Mouse (Mus musculus) spleen, embryonic (tissue): Measurements from ENCODE around the gene 2700049A03Rik.

Source experiments
- CTCF ChIA-PET: fragments of 350-600 bp; sonication (Branson Sonifier 250); formaldehyde crosslinking; loops from one replicate; lab custom pipeline; 2022; lab: Charles Lee

2700049A03Rik gene

DNA sequence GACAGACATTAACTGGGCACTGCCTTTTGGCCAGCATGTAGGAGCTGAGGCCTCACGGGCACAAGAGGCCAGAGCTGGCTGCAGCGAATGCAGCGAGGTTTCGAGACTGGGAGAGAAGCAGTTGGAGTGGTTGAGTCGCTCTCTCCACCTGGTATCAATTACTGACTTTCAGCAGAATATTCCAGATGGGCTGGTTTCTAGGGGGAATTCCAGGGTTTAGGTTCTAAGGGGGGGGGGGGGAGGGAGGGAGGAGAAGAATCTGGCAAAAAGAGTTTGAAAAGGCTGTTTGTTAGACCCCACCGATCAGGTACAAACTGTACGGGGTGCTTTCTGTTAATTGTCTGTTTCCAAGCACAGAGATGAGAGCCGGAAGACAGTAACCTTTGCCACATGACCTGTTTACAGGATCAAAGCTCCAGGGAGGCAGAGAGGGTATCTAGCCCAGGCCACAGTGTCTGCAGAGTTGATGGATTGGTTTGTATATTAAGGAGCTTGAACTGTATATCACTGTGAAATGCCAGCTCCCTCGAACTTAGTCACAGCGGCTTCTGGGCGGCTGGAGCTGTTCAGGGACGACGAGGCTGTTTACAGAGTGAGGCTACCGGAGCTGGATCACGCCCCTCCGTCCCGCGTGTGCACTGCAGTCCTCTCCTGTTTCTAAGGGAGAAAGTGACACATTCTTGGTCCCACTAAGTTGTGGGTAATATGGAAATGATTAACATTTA is 121.7 kb downstream of the 2700049A03Rik start:
- CTCF ChIA-PET = no interaction called here

DNA sequence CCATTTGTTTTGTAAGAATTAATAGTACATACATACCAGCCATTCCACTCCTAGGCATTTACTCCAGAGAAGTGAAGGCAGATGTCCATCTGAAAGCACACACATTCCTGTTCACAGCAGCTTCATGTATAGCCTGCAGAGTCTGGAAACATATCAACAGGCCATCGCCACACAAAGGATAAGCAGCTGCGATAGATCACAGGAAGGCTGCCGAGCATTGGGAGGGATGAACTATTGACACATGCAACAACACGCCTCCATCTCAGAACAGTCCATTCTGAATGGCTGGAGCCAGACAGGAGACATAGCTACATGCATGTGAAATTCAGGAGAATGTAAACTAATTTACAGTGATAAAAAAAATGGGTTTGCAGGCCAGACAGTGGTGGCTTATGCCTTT is 127.6 kb downstream of the 2700049A03Rik start:
- CTCF ChIA-PET = no interaction called here

DNA sequence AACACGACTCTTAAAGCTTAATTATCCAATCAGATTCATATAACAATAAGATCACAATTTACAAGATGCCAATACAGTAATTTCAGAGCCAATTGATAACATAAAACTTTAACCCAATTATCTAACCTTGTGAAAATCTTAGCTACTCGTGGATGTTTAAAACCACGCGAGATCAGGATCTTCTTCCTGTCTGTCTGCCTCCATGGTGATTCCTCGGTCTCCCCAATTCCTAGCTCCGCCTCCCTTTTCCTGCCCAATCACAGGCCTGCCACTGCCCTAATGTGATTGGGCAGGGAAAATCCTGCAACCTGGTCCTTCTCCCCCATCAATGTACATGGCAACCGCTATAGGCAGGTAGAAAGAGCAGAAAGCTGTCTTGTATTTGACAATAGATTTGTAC is 132.7 kb downstream of the 2700049A03Rik start:
- CTCF ChIA-PET = no interaction called here

DNA sequence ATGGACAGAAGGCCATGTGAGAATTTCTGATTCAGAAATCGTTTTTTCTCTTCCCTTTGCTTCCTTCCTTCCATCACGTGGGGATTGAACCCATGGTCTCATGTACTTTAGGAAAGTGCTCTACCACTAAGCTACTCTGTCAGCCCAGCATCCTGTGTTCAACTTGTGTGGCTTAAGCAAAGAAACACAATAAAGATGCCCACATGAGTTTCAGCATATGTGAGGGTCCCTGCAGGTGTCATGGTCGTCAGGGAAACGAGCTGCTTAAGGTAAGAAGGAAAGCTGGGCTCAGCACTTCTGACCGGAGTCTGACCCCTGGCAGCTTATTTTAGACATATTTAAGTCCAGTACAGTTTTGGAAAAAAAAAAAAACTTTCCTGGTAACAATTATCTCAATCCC is 134.5 kb downstream of the 2700049A03Rik start:
- CTCF ChIA-PET = interaction anchor here (0.6 kb wide), 1 partner anchor 14 kb away, joined by 3 read pairs; no protein-coding TSS in a partner anchor

DNA sequence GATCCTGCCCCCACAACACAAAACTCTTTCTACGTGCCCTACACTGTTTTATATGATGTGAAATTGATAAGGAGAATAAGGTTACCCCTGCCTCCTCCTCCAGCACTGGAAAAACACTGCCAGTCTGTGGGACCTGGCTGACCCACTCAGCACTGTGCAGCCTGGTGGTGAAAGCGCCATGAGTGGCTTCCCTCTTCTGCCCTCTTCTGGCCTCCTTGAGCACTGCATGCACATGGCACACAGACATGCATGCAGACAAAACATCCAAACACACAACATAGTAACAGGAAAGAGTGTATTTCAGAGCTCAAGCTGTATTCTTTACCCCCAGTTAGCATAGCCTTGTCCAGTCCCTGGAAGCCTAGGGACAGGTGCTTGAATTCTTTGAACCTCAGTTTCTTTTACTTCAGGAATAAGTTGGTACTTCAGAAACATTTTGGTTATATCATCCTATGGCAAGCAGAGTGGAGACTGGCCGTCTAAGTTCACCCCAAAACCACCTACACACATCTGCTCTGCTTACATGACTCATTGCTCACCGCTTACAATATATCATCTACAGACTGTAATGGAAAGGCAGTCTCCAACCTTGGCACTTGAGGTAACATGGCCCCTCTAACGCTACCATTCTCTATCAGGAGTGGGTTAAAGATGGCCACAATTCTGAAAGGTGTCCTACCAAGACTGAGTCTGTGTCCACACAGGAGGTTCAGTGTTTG is 138.0 kb downstream of the 2700049A03Rik start:
- CTCF ChIA-PET = no interaction called here

DNA sequence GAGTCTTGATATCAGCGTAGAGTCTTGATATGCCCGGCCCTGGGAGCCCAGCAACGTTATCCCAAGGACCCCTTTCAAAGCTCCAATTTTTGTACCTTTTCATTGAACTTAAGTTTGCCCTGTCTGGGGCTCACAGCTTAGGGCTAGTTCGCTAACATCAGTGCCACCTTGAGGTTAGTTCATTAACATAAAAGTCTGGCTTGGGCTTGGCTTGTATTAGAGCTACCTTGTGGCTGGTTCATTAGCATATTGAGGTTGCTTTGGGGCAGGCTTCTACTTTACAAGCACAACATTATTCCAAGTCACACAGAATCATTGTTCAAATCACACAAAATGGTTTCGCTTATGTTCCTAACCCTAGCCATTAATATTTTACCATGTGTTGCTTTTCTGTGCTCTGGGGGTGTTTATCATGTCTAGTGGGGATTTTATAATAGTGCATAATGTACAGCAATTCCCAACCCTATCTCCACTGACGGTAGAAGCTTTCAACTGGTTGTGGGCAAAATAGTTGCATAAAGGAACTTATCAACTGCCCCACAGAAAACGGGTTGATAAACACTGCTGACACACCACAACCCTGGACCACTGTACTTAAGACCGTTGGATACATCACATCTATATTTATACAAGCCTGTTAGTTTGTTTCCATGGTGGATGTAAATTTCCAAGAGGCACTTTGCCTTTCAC is 139.4 kb downstream of the 2700049A03Rik start:
- CTCF ChIA-PET = no interaction called here

DNA sequence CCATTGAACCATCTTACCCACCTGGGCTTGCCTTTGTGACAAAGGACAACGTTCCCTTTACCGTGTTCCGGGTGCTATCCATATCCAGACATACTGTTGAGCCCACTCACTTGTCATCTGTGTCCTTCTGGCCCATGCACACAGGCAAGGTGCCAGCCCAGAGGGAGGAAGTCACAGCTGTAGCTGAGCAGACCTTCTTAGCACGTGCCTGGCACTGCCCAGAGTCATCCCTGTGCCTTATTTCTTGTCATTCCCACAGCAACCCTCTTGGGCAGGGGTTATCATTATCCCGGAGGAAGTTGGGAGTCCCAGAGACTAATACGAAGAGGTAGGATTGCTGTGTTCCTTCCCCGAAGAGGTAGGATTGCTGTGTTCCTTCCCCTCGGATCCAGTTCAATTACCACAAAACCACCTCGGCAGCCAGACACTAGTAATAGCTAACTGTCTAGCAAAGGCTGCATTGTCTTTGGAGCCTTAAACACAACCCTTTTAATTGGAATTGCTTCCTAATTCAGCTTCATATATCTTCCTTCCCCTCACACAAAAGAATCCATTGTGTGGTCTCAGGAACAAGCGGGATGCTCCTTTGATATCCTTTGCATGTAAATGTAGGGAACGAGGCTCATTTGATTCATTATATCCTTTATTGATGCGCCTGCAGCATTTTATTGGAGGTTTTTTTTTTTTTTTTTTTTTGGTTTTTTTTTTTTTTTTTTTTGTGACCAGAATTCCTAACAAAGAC is 143.0 kb downstream of the 2700049A03Rik start:
- CTCF ChIA-PET = no interaction called here

DNA sequence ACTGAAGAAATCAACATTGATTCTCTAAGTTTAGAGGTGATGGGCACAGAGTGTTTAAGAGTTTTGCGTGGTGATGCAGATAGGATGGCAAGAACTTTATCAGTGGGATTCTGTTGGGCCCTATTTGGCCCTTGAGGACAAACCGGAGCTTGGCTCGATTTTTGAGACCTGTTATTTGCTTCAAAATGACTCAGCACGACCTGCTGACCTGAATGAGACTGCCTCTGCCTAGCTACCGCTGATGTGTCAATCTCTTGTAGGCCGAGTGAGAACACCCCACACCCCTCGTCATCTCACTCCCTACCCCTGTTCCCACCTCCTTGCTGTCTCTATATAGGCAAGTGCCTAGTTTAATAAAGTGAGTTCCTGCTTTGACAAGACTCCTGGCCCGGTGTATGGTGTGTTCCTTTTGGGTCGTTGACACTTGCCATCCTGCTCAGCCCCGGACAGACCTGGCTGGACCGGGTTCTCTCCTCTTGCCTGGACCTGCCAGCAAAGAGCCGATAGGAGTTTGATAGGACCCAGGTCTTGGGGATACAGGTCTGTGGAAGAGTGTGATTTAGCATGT is 144.6 kb downstream of the 2700049A03Rik start:
- CTCF ChIA-PET = no interaction called here

DNA sequence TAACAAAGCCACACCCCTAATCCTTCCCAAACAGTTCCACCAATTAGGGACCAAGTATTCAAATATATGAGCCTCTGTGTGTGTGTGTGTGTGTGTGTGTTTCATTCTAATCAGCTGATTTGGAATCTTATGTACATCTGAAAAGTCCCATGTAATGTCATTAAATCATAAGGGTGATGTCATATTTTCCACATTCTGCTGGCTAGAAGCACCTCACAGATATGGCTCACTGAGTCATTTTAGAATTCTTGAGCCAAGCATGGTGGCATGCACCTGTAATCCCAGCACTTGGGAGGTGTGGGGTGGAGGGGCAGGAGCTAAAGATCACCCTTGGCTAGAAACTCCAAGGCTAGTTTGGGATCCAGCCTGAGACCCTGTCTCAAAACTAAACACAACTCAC is 148.8 kb downstream of the 2700049A03Rik start:
- CTCF ChIA-PET = no interaction called here

DNA sequence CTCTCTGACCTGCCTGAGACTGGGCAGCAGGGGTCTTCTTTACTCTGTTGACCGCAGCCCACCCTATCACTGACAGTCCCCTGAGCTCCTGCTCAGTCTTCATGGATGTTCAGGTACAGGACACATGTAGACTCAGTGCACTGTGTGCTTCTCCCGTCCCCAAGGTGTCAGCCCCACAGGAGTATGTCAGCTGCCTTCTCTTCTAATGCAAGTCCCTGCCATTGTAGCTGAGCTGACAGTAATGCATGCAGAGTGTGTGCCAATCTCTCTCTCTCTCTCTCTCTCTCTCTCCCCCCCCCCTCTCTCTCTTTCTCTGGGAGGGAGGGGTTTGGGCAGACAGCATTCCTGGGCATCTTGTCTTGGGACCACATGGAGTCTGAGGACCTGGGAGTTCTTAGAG is 153.8 kb downstream of the 2700049A03Rik start:
- CTCF ChIA-PET = no interaction called here
